Mouse (Mus musculus): ENCODE data around the gene 9230112D13Rik.

Gene 9230112D13Rik

DNA sequence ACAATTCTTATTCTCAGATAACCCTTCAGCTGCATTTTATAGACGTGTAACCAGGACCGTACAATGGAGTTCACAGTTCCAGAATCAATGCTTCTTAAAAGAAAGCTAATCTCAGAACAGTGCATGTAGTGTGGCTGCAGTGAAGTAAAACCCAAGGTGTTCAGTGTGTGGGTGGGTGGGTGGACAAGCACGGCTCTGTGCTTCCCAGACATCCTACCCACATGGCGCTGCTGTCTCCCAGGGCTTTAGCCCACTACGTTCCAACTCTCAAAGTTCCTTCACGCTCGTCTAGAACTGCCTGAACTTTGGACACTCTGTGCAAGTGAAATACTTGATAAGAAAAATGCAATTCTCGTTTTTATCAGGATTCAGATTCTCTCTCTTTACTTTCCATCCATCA, at the start of gene 9230112D13Rik:
TSS of gene 9230112D13Rik (minus strand) at position 101 of the 400 bp plus-strand sequence.
- no peak for ATAC-seq (ENCODE audit: low TSS enrichment)

- ATAC-seq (ENCODE audit: low TSS enrichment): no peak
Measured at GRCm38 (mm10) chr14:34571610-34572387, 49.2 kb upstream of the 9230112D13Rik start.

DNA sequence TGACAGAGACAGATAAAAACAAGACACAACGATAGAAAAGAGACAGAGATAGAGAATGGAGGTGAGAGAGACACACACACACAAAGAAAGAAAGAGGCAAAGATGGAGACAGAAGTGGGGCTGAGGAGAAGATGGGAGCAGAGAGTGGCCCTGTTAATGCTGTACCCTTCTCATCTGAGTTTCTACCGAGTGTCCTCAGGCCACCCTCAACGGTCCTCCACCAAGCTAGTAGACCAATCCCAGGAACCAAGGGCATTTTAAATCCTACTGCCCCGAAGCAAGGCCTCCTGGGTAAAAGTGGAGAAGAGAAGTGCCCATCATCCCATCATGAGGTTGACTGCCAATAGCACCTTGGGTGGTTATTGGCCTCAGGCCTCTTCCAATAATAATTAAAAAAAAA, 48.3 kb upstream of the 9230112D13Rik start:
- no peak for ATAC-seq (ENCODE audit: low TSS enrichment)

- peak; percentile 81 for ATAC-seq (ENCODE audit: low TSS enrichment)
Measured at GRCm38 (mm10) chr14:34570294-34570693, 47.7 kb upstream of the 9230112D13Rik start.

DNA sequence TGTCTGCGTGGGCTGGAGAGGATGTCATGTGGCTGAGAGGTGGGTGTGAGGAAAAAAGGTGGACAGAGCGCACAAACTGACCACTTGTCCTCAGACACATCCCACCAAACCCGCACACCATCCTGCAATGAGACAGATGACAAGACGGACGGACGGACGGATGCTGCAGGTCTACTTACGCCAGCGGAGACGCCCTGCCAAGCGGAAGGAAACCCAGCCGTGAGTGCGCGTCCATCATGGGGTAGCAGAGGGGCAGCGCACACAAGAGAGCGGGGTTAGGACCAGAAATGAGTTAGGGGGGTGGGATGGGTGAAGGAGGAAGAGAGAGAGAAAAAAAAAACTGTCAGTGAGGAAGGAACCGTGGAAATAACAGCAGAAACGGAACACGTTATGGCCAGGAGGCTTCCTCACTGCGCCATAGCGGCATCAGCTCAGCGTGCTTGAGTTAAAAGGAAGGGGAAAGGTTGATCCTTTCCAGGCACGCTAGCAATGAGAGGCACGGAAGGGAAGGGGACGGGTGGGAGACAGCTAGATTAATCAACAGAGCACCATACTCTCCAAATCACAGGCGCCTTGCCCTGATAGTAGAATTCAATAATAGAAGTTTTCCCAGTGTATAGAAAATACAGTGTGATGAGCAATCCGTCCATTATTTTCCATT, 47.1 kb upstream of the 9230112D13Rik start:
- peak; percentile 29; the same call in 1 of the 2 replicates for ATAC-seq (ENCODE audit: low TSS enrichment)

GRCm38 (mm10) chr14:34568626-34569025, 46.0 kb upstream of the 9230112D13Rik start:
- no peak for ATAC-seq (ENCODE audit: low TSS enrichment)

DNA sequence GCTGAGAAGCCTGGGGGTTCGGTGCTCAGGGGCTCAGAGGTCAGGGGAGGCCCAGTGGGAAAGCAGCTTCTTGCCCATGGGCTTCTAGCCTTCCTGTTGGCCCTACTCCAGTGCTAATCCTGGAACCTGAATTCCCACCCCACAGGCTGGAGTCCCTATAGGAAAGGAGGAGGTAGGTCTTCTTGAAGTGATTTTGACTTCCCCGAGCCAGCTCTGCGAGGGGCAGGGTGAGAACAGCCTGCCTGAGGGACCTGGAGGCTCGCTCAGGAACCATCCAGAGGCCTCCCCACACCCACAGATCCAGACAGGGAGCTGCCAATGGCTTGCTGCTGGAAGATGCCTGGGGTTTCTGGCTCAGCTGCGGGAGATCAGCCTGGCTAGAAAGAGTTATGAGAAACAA, 45.1 kb upstream of the 9230112D13Rik start:
- no peak for ATAC-seq (ENCODE audit: low TSS enrichment)

GRCm38 (mm10) chr14:34566530-34566929, 43.9 kb upstream of the 9230112D13Rik start:
- no peak for ATAC-seq (ENCODE audit: low TSS enrichment)

- peak; percentile 51 for ATAC-seq (ENCODE audit: low TSS enrichment)
Measured at GRCm38 (mm10) chr14:34565711-34566110, 43.1 kb upstream of the 9230112D13Rik start.

DNA sequence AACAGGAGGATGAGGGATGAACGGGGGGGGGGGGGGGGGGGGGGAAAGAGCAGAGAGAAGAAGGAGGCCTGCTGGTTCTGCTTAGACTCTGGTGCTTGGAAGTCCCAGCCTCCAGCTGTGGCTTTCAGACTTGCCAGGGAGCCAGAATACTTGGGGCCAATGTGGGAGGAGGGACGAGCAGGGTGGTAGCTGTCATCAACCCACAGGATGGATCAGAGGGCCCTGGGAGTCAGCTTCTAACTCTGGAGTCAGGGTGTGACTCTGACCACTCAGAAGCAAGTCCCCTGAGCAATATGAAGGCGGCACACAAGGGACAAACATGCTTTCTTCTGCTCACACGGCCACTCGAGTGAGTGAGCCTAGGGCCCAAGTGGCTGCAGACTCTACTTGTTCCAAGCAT, 42.0 kb upstream of the 9230112D13Rik start:
- no peak for ATAC-seq (ENCODE audit: low TSS enrichment)

GRCm38 (mm10) chr14:34562393-34562792, 39.8 kb upstream of the 9230112D13Rik start:
- no peak for ATAC-seq (ENCODE audit: low TSS enrichment)

DNA sequence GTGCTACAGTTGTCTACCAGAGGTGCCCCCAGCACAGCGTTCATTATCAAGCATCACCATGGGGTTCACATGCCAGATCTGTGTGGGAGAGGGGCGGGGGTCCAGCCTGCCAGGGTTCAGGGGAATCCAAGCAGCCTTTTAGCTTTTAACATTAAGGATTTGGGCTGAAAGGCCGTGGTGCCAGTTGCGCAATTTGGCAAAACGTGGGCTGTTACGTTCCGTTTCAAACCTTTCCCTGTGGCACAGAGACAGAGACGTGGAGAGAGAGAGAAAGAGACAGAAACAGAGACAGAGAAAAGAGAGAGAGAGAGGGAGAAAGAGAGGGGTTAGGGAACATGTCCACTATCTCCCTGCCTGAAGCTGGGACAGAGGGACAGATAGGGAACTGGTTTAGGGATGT, 39.0 kb upstream of the 9230112D13Rik start:
- no peak for ATAC-seq (ENCODE audit: low TSS enrichment)

DNA sequence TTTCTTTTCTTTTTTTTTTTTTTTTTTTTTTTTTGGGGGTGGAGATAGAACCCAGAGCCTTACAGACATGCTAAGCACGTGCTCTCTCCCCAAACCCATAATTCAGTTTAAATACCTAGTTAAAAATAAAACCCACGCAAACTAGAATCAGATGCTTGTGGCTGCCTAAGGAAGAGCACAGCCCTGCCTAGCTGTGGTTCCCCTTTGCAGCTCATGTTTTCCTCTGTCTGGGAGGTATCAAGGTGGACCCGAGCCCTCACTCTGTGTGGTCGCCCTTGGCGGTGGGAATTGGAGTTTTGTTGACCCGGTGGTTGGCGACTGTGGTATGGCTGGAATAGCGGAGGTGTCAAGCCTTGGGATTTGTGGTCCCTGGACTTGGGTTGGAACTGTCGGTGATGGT, 36.3 kb upstream of the 9230112D13Rik start:
- ATAC-seq (ENCODE audit: low TSS enrichment): no peak

DNA sequence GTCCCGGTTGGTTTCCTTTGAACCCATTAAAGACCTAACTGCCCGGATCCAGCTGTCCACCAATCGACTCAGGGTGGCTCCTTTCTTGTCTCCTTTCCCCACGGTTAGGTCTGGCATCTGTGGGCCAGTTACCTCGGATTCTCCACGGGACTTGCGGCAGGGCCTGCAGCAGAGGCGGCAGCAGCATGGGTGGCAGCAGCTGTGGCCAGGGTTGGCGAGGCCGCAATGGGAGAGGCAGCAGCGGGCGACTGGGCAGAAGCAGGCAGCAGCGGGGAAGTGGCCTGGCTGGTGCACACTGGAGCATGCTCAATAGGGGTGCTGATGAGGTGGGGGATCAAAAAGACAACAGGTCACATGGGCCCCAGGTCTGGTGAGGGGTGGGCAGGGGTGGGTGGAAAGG, 32.6 kb upstream of the 9230112D13Rik start:
- ATAC-seq (ENCODE audit: low TSS enrichment): no peak

DNA sequence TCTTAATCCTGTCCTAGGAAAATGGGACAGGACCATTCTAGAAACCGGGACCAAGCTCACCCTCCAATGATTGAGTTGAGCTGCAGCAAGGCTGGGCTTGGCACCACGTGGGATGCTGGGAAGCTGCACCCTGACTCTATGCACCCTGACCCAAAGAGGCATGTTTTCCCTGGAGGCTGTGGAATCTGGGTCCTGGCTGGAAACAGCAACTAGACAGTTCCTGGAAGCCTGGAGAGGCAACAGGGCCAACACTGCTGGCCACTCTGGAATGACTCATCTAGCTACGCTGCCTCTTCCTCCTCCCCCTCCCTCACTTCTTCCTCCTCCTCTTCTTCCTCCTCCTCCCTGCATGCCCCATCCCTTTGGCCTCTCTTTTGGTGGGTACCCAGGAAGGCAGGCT, 31.4 kb upstream of the 9230112D13Rik start:
- no peak for ATAC-seq (ENCODE audit: low TSS enrichment)

- ATAC-seq (ENCODE audit: low TSS enrichment): no peak
Measured at GRCm38 (mm10) chr14:34553470-34553869, 30.9 kb upstream of the 9230112D13Rik start.

GRCm38 (mm10) chr14:34552226-34552625, 29.6 kb upstream of the 9230112D13Rik start:
- no peak for ATAC-seq (ENCODE audit: low TSS enrichment)

DNA sequence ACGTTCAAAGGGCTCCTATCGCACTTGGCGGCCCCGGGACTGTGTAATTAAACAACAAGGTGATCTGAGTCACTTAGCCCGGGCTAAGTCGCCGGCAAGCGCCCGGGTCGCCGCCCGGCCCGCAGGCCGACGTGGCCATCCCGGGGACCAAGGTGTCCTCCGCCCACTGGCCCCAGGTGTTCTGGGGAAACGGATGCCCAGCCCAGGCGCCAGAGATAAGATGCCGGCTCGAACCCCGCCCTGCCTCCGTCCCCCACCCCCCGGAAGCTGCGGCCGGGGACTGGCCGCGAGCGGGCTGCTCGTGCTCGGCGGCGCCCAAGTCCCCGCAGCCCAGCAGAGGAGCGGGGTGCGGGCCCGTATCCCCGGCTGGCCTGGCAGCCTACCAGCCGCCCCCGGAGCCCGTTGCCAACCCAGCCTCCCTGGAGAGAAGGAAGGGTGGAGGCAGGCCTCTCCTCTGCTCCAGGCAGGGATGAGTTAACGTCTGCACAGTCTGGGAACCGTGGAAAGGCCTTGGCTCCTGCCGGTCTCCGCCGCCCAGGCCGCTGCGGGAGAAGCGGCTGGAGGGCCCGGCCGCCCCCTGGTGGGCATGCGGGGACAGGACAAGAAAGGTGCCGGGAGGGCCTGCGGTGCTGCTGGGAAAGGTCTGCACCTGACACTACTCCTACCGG, 26.5 kb upstream of the 9230112D13Rik start:
- ATAC-seq (ENCODE audit: low TSS enrichment): peak; percentile 86

GRCm38 (mm10) chr14:34548391-34549001, 25.9 kb upstream of the 9230112D13Rik start:
- peak; percentile 76 for ATAC-seq (ENCODE audit: low TSS enrichment)

DNA sequence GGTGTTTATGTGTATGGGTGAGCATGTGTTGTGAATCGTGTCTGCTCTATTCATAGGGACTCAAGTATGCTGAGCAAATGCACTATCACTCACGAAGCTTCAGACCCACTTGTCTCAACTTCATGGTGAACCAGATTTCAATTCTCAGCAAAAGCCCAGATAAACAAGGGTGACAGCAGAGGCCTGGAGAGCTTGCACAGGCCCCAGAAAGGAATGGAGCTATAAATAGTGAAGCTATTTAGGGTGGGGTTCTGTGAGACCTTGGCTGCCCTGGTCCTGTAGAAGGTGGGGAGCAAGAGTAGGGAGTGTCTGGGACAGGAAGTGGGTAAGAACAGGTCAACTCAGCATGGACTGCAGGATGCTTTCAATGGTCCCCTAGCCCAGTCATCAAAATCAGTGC, 21.9 kb upstream of the 9230112D13Rik start:
- ATAC-seq (ENCODE audit: low TSS enrichment): no peak

DNA sequence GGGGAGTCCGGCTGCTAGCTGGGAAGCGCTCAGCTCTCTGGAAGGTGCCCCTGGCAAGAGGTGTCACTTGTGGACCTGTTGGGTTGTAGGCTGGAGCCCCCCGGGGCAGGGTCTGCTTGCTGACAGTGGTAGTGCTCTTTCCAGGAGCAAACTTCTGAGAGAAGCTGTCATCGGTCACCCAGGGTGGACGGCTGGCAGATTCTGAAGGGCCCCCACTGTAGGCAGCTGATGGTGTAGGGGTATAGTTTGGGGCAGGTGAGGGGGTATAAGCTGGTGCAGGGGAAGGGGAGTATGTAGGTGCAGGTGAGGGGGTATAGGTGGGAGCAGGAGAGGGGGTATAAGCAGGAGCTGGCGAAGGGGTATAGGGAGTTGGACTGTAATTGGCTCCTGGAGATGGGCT, 21.4 kb upstream of the 9230112D13Rik start:
- ATAC-seq (ENCODE audit: low TSS enrichment): no peak

- ATAC-seq (ENCODE audit: low TSS enrichment): no peak
Measured at GRCm38 (mm10) chr14:34543596-34543995, 21.0 kb upstream of the 9230112D13Rik start.
